Mouse (Mus musculus) liver, postnatal 0 days (tissue): ENCODE measurements around the gene A630095N17Rik.

Experiments
- CTCF ChIP-seq: sonication (generic); IDR thresholded peaks from 2 replicates; pipeline ENCODE4 v1.5.1; 2016; ENCODE audit warnings: antibody characterized with exemption, low read depth
- EP300 ChIP-seq: IDR thresholded peaks from 2 replicates; pipeline ENCODE4 v1.6.1; 2016; ENCODE audit warnings: antibody characterized with exemption, low read depth, mild to moderate bottlenecking

DNA sequence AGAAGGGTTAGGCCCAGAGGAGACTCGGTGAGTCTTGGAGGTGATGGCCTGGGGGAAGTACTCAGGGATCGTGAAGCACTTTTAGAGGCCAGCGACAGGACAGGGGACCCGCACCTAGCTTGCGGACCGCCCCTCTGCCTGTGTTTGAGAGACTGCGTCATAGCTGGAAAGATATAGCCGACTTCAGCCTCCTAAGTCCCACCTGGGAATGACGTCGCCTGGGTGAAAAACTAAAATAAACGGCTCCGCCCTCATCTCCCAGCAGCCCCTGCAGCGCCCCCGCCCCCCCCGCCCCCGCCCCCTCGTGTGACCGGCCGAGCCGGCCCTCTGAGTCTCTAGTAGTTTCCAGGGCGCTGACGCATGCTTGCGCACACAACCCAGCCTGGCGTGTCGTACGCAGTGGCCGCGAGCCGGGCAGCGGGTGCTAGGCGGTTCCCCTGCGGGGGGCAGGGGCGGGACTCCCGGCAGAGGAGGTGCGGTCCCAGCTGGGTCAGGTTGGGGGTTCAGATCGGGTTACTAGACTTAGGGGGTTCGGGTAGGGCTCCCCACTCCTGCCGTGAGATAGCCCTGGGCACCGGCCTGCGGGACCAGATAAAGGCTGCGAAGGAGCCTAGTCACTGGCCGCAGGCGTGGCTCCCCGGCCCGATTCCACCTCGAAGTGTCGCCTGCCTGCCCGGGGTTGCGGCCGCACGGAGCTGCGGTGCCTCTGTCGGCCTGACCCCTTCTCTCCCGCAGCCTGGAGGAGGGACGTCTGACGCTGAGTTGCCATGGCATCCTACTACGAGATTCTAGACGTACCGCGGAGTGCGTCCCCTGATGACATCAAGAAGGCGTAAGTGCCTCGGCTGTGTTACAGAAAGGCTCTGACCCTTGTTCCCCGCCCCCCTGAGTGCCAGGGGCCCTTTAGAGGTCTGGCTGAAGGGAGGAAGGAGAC, 4.5 kb upstream of the A630095N17Rik start, which contains the start of gene Dnajb2:
- TF ChIP-seq EP300 (peak; percentile 95), CTCF (0 out of 2 replicates have a peak, but pooled peaks have one; percentile 13)
